Mouse (Mus musculus): ENCODE measurements around the gene Zfp691.

Zfp691 gene

DNA sequence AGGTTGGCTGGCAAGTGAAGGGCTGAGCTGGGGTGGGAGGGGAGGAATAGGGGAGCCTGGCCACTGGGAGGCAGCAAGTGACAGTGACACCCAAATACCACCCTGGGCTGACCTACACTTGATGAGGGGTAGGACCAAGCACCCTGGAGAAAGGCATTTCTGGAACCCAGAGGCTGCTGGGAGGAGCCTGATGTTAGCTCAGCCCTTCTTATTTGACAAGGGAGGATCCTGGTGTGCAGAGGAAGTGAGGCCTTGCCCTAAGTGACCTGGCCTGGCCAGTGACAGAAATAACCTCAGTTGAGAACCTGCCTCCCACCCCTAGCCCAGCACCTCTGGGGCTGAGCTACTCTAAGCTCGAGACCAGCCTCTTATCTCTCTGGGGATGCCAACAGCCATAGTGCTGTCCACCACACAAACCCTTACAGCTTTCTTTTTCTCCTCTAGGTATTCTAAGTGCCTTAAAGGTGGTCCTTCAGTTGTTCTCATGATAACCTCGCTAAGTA, 49.2 kb downstream of the Zfp691 start:
- no peak for DNase-seq (ENCODE audit: low spot score in 2 of 2)

DNA sequence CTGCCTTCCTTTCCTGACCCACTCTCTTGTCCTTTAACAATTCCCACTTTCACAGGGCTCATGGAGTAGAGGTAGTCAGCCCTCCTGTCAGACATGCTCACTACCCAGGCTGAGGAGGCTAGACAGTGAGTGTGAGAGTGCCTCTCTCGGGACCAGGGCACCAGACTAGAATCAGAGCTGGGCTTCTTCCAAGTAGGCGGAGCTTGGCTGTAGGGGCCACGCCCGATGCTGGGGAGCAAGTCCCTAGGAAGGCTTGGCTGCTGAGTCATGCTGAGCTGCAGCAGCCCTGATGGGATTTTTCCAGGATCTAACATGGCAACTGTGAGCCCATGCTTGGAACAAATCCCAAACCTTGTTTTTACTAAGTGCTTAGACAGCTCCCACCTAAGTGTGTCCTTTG, 52.7 kb downstream of the Zfp691 start:
- peak in 1 of 2 experiments; percentile 41 for DNase-seq (ENCODE audit: low spot score in 2 of 2)

DNA sequence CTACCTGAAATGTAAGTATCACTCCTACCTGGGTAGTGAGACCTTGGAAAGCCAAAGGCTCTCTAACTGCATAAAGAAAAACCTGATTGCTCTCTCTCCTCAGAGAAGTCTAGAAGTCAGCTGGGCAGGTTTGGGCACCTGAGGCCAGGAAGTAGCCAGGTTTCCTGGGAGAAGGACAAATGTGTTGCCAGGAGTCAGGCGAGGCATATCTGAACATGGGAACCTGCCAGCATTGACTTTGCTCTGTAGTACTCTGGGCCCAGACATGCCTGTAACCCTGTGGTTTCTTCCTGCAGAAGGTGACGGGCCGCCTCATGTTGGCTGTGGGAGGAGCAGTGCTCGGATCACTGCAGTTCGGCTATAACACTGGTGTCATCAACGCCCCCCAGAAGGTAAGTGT, 53.9 kb downstream of the Zfp691 start:
- no peak for DNase-seq (ENCODE audit: low spot score in 2 of 2)
